Mouse (Mus musculus): ENCODE results near the gene Pikfyve. TPM values are rescaled to one million over a fixed set of nuclear protein-coding genes. Genes with fewer than 3 reads are reported as not detected.

Gene Pikfyve
- polyA plus RNA-seq, 1 experiment from 2014 or later: 24.2 TPM

GRCm38 (mm10) chr1:65311214-65311933, 124.9 kb downstream of the Pikfyve start:
- no peaks in the 10 kb centered on the region for H3K4me1 ChIP-seq (replicated peaks; ENCODE audit: control insufficient read depth, insufficient read depth, low read length)
- peak overlapping the region; percentile 64 for H3K4me2 ChIP-seq (ENCODE audit: low read depth, low read length, severe bottlenecking)
- H3K9me3 ChIP-seq (ENCODE audit: control insufficient read depth, low read length): no peaks in the 10 kb centered on the region
- H3K36me3 ChIP-seq (ENCODE audit: control insufficient read depth, insufficient read depth, low read length): no peaks in the 10 kb centered on the region
- H3K9ac ChIP-seq (ENCODE audit: low read length): peak overlapping the region; percentile 41; the same call in 1 of the 2 replicates
- H3K4me3 ChIP-seq (ENCODE audit: low read depth, low read length): peak overlapping the region; percentile 32
- peaks cover 2% of the 10 kb centered on the region; the same call in 1 of the 2 replicates for H3K27me3 ChIP-seq (ENCODE audit: control insufficient read depth, insufficient read depth, low read length)
- ATAC-seq (replicated peaks; ENCODE audit: low FRiP score) (peak; percentile 58), DNase-seq (ENCODE audit: low spot score) (peak; percentile 65)
- H3K27ac ChIP-seq (ENCODE audit: low read depth, low read length): no peak overlapping the region
- WGBS: 1% methylated on average over 29 of the region's 29 CpGs

GRCm38 (mm10) chr1:65312118-65312517, 125.6 kb downstream of the Pikfyve start:
- DNase-seq (ENCODE audit: low spot score) (no peak), ATAC-seq (replicated peaks; ENCODE audit: low FRiP score) (no peak)
- Histone ChIP-seq H3K4me2 (ENCODE audit: low read depth, low read length, severe bottlenecking) (peak overlapping the region; percentile 64; the same call in 1 of the 2 replicates), H3K4me1 (replicated peaks; ENCODE audit: control insufficient read depth, insufficient read depth, low read length) (no peaks in the 10 kb centered on the region), H3K9me3 (ENCODE audit: control insufficient read depth, low read length) (no peaks in the 10 kb centered on the region), H3K27ac (ENCODE audit: low read depth, low read length) (no peak overlapping the region), H3K9ac (ENCODE audit: low read length) (no peak overlapping the region), H3K4me3 (ENCODE audit: low read depth, low read length) (peak overlapping the region; percentile 32), H3K27me3 (ENCODE audit: control insufficient read depth, insufficient read depth, low read length) (peaks cover 2% of the 10 kb centered on the region; the same call in 1 of the 2 replicates), H3K36me3 (ENCODE audit: control insufficient read depth, insufficient read depth, low read length) (no peaks in the 10 kb centered on the region)
- 13% methylated on average over 7 of the region's 7 CpGs for WGBS

GRCm38 (mm10) chr1:65312896-65313295, 126.4 kb downstream of the Pikfyve start:
- ATAC-seq (replicated peaks; ENCODE audit: low FRiP score): 0 out of 2 replicates have a peak, but pooled peaks have one; percentile 47
- H3K4me3 ChIP-seq (ENCODE audit: low read depth, low read length): no peak overlapping the region
- DNase-seq (ENCODE audit: low spot score): no peak
- no peak overlapping the region for H3K27ac ChIP-seq (ENCODE audit: low read depth, low read length)
- no peaks in the 10 kb centered on the region for H3K9me3 ChIP-seq (ENCODE audit: control insufficient read depth, low read length)
- no peaks in the 10 kb centered on the region for H3K4me1 ChIP-seq (replicated peaks; ENCODE audit: control insufficient read depth, insufficient read depth, low read length)
- H3K9ac ChIP-seq (ENCODE audit: low read length): no peak overlapping the region
- H3K4me2 ChIP-seq (ENCODE audit: low read depth, low read length, severe bottlenecking): no peak overlapping the region
- H3K36me3 ChIP-seq (ENCODE audit: control insufficient read depth, insufficient read depth, low read length): no peaks in the 10 kb centered on the region
- WGBS: 62% methylated on average over 2 of the region's 2 CpGs
- peaks cover 2% of the 10 kb centered on the region; the same call in 1 of the 2 replicates for H3K27me3 ChIP-seq (ENCODE audit: control insufficient read depth, insufficient read depth, low read length)

GRCm38 (mm10) chr1:65314054-65315021, 127.9 kb downstream of the Pikfyve start:
- DNase-seq (ENCODE audit: low spot score): no peak
- Histone ChIP-seq H3K9me3 (ENCODE audit: control insufficient read depth, low read length) (no peaks in the 10 kb centered on the region), H3K9ac (ENCODE audit: low read length) (no peak overlapping the region), H3K4me3 (ENCODE audit: low read depth, low read length) (no peak overlapping the region), H3K27ac (ENCODE audit: low read depth, low read length) (no peak overlapping the region), H3K4me2 (ENCODE audit: low read depth, low read length, severe bottlenecking) (no peak overlapping the region), H3K4me1 (replicated peaks; ENCODE audit: control insufficient read depth, insufficient read depth, low read length) (no peaks in the 10 kb centered on the region), H3K36me3 (ENCODE audit: control insufficient read depth, insufficient read depth, low read length) (no peaks in the 10 kb centered on the region), H3K27me3 (ENCODE audit: control insufficient read depth, insufficient read depth, low read length) (peaks cover 2% of the 10 kb centered on the region; the same call in 1 of the 2 replicates)
- WGBS: 63% methylated on average over 13 of the region's 13 CpGs
- no peak for ATAC-seq (replicated peaks; ENCODE audit: low FRiP score)

GRCm38 (mm10) chr1:65315022-65315407, 128.5 kb downstream of the Pikfyve start:
- H3K9ac ChIP-seq (ENCODE audit: low read length): no peak overlapping the region
- DNase-seq (ENCODE audit: low spot score) (no peak), ATAC-seq (replicated peaks; ENCODE audit: low FRiP score) (no peak)
- no peaks in the 10 kb centered on the region for H3K4me1 ChIP-seq (replicated peaks; ENCODE audit: control insufficient read depth, insufficient read depth, low read length)
- peaks cover 2% of the 10 kb centered on the region; the same call in 1 of the 2 replicates for H3K27me3 ChIP-seq (ENCODE audit: control insufficient read depth, insufficient read depth, low read length)
- H3K4me2 ChIP-seq (ENCODE audit: low read depth, low read length, severe bottlenecking): no peak overlapping the region
- H3K36me3 ChIP-seq (ENCODE audit: control insufficient read depth, insufficient read depth, low read length): no peaks in the 10 kb centered on the region
- H3K9me3 ChIP-seq (ENCODE audit: control insufficient read depth, low read length): no peaks in the 10 kb centered on the region
- no peak overlapping the region for H3K4me3 ChIP-seq (ENCODE audit: low read depth, low read length)
- no peak overlapping the region for H3K27ac ChIP-seq (ENCODE audit: low read depth, low read length)
- 90% methylated on average over 8 of the region's 8 CpGs for WGBS

Other genes starting within 250 kb of the Pikfyve start
- gene Plekhm3, start 229.9 kb upstream of the Pikfyve start, polyA plus RNA-seq (2014; fragmentation: Nextera tagmentation; extraction: Ambion mirVana): 6.5 and 7.2 TPM in 2 replicates
- gene Akr1cl, start 153.9 kb upstream of the Pikfyve start, polyA plus RNA-seq (2014; fragmentation: Nextera tagmentation; extraction: Ambion mirVana): 0.24 TPM in 1 of 2 replicates, not detected in the other
- 0.29 TPM in 1 of 2 replicates, not detected in the other for gene Cryge, start 135.5 kb upstream of the Pikfyve start, polyA plus RNA-seq (2014; fragmentation: Nextera tagmentation; extraction: Ambion mirVana)
- gene Crygd, start 123.2 kb upstream of the Pikfyve start, polyA plus RNA-seq (2014; fragmentation: Nextera tagmentation; extraction: Ambion mirVana): not detected in 2 replicates
- 0.61 TPM in 1 of 2 replicates, not detected in the other for gene Crygc, start 113.0 kb upstream of the Pikfyve start, polyA plus RNA-seq (2014; fragmentation: Nextera tagmentation; extraction: Ambion mirVana)
- gene Crygb, start 104.4 kb upstream of the Pikfyve start, polyA plus RNA-seq (2014; fragmentation: Nextera tagmentation; extraction: Ambion mirVana): not detected in 2 replicates
- gene Cryga, start 83.3 kb upstream of the Pikfyve start, polyA plus RNA-seq (2014; fragmentation: Nextera tagmentation; extraction: Ambion mirVana): not detected in 2 replicates
- not detected in 2 replicates for gene Gm28845, start 67.1 kb upstream of the Pikfyve start, polyA plus RNA-seq (2014; fragmentation: Nextera tagmentation; extraction: Ambion mirVana)
- 0.16 and 0.21 TPM in 2 replicates for gene D630023F18Rik, start 63.5 kb upstream of the Pikfyve start, polyA plus RNA-seq (2014; fragmentation: Nextera tagmentation; extraction: Ambion mirVana)
- 306 and 321 TPM in 2 replicates for gene Idh1, start 183 bp upstream of the Pikfyve start, polyA plus RNA-seq (2014; fragmentation: Nextera tagmentation; extraction: Ambion mirVana)
- 0.28 TPM in 1 of 2 replicates, not detected in the other for gene Pth2r, start 95.4 kb downstream of the Pikfyve start, polyA plus RNA-seq (2014; fragmentation: Nextera tagmentation; extraction: Ambion mirVana)